Mouse (Mus musculus): ENCODE data around the gene Tmem107. TPM values are rescaled to one million over a fixed set of nuclear protein-coding genes. Genes with fewer than 3 reads are reported as not detected.

Tmem107 gene
- polyA plus RNA-seq, 1 experiment from 2014 or later: 60.8 TPM

- Histone ChIP-seq H3K9me3 (replicated peaks; ENCODE audit: low read length) (no peaks in the 10 kb centered on the region), H3K4me1 (replicated peaks; ENCODE audit: insufficient read depth, low read length) (peaks cover 8% of the 10 kb centered on the region), H3K27me3 (ENCODE audit: insufficient read depth, low read length) (no peaks in the 10 kb centered on the region), H3K4me2 (ENCODE audit: low read length) (no peak overlapping the region), H3K27ac (no peak overlapping the region), H3K9ac (ENCODE audit: low read depth, low read length) (no peak overlapping the region), H3K4me3 (replicated peaks; ENCODE audit: low read depth, low read length) (no peak overlapping the region), H3K36me3 (ENCODE audit: insufficient read depth, low read length) (0 out of 2 replicates have a peak, but pooled peaks cover 14% of the 10 kb centered on the region)
- TF ChIP-seq CTCF (IDR thresholded peaks at IDR 0.05; ENCODE audit: low read depth): no peak
- DNase-seq (ENCODE audit: low spot score) (no peak), ATAC-seq (replicated peaks; ENCODE audit: low FRiP score, low read depth) (no peak)
- 69% methylated on average over 3 of the region's 3 CpGs for WGBS
These were observed 16.8 kb upstream of the Tmem107 start for GRCm38 (mm10) chr11:69053848-69054247.

DNA sequence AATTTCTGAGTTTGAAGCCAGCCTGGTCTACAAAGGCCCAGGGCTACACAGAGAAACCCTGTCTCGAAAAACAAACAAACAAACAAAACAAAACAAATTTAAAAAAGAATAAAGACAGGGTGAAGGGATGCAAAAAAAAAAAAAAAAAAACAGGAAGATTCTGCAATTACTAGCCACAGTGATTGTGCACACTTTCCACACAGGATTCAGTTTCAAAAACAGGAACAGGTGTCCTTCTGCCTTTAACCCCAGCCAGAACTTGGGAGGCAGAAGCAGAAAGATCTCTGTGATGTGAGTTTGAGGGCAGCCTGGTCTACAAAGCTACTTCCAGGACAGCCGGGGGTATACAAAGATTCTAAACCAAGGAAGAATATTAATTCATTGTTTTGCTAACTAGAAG lies 12.3 kb upstream of the Tmem107 start:
- peak overlapping the region; percentile 89 for H3K27ac ChIP-seq
- ATAC-seq (replicated peaks; ENCODE audit: low FRiP score, low read depth): no peak
- DNase-seq (ENCODE audit: low spot score): no peak
- peak overlapping the region; percentile 82 for H3K4me3 ChIP-seq (replicated peaks; ENCODE audit: low read depth, low read length)
- H3K36me3 ChIP-seq (ENCODE audit: insufficient read depth, low read length): no peaks in the 10 kb centered on the region
- no peak for TF ChIP-seq CTCF (IDR thresholded peaks at IDR 0.05; ENCODE audit: low read depth)
- no peaks in the 10 kb centered on the region for H3K9me3 ChIP-seq (replicated peaks; ENCODE audit: low read length)
- H3K4me1 ChIP-seq (replicated peaks; ENCODE audit: insufficient read depth, low read length): peaks cover 20% of the 10 kb centered on the region
- H3K9ac ChIP-seq (ENCODE audit: low read depth, low read length): peak overlapping the region; percentile 94; the same call in 1 of the 2 replicates
- no peaks in the 10 kb centered on the region for H3K27me3 ChIP-seq (ENCODE audit: insufficient read depth, low read length)
- H3K4me2 ChIP-seq (ENCODE audit: low read length): peak overlapping the region; percentile 62
- 76% methylated on average over 2 of the region's 2 CpGs for whole genome bisulfite sequencing

DNA sequence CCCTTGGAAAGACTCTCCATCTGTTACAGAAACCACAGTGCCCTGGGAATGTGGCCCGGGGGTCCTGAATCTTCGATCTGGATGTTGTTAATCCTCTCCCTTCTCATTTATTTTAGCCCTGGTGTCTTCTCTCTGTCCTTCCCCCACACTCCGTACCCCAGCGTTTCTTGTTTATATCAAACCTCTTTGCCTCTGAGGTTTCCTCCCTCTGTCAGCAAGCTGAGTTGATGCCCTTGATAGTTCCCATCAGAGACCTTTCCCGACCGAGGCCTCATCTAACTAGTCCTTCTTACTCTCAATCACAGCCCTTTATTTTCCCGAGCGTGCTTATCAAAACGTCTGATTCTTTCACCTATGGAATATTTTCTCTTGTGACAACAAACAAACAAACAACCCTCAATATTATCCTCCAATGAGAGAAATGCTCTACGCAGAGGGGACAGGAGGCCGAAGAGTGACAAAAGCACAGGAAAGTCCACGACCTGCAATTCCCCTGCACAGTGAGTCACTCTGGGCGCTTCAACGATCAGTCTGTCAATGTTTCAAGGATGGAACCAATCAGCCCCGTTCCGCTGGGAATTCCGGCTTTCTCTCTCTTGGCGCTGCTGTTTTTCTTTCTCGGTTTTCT lies 11.8 kb upstream of the Tmem107 start:
- H3K27ac ChIP-seq: peak overlapping the region; percentile 89
- H3K4me1 ChIP-seq (replicated peaks; ENCODE audit: insufficient read depth, low read length): peaks cover 20% of the 10 kb centered on the region
- peak overlapping the region; percentile 62 for H3K4me2 ChIP-seq (ENCODE audit: low read length)
- no peak for TF ChIP-seq CTCF (IDR thresholded peaks at IDR 0.05; ENCODE audit: low read depth)
- H3K9ac ChIP-seq (ENCODE audit: low read depth, low read length): peak overlapping the region; percentile 94
- H3K27me3 ChIP-seq (ENCODE audit: insufficient read depth, low read length): no peaks in the 10 kb centered on the region
- WGBS: under 1% methylated on average over 19 of the region's 19 CpGs
- H3K9me3 ChIP-seq (replicated peaks; ENCODE audit: low read length): no peaks in the 10 kb centered on the region
- DNase-seq (ENCODE audit: low spot score): no peak
- peak overlapping the region; percentile 82 for H3K4me3 ChIP-seq (replicated peaks; ENCODE audit: low read depth, low read length)
- ATAC-seq (replicated peaks; ENCODE audit: low FRiP score, low read depth): peak; percentile 16; the same call in 1 of the 2 replicates
- no peaks in the 10 kb centered on the region for H3K36me3 ChIP-seq (ENCODE audit: insufficient read depth, low read length)

GRCm38 (mm10) chr11:69059357-69059974 lies 11.1 kb upstream of the Tmem107 start, which contains the start of gene Borcs6:
Gene Borcs6, plus strand, starts transcription at chr11:69059717.
- no peaks in the 10 kb centered on the region for H3K27me3 ChIP-seq (ENCODE audit: insufficient read depth, low read length)
- H3K36me3 ChIP-seq (ENCODE audit: insufficient read depth, low read length): no peaks in the 10 kb centered on the region
- peak within 1 kb of the TSS; percentile 94 for H3K9ac ChIP-seq (ENCODE audit: low read depth, low read length)
- H3K4me1 ChIP-seq (replicated peaks; ENCODE audit: insufficient read depth, low read length): peaks cover 23% of the 10 kb centered on the region
- H3K4me3 ChIP-seq (replicated peaks; ENCODE audit: low read depth, low read length): peak within 1 kb of the TSS; percentile 82
- peak within 1 kb of the TSS; percentile 96 for H3K4me2 ChIP-seq (ENCODE audit: low read length)
- under 1% methylated on average over 64 of the region's 64 CpGs for WGBS
- TF ChIP-seq CTCF (IDR thresholded peaks at IDR 0.05; ENCODE audit: low read depth): no peak
- peak within 1 kb of the TSS; percentile 96 for H3K27ac ChIP-seq
- DNase-seq (ENCODE audit: low spot score) (peak; percentile 99), ATAC-seq (replicated peaks; ENCODE audit: low FRiP score, low read depth) (peak; percentile 92)
- H3K9me3 ChIP-seq (replicated peaks; ENCODE audit: low read length): no peaks in the 10 kb centered on the region

DNA sequence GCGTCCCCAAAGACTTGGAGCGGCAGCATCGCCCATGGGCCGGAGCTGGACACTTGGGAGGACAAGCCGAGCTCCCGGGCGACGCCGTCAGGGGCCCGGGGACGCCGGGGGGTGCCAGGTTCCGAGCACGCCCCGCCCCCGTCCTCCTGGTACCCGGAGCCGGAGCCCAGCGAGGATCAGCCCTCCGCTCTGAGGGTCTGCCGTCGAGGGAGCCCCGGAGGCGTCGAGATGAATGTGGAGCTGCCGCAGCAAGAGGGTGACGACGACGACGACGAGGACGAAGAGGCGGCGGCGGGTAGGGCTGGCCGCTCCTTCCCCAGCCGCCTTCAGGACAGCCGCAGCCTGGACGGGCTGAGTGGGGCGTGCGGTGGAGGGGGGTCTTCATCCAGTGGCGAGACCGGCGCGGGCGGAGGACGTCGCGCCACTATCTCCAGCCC lies 10.6 kb upstream of the Tmem107 start:
- Histone ChIP-seq H3K4me2 (ENCODE audit: low read length) (peak overlapping the region; percentile 96), H3K4me3 (replicated peaks; ENCODE audit: low read depth, low read length) (peak overlapping the region; percentile 82), H3K36me3 (ENCODE audit: insufficient read depth, low read length) (no peaks in the 10 kb centered on the region), H3K4me1 (replicated peaks; ENCODE audit: insufficient read depth, low read length) (peaks cover 25% of the 10 kb centered on the region), H3K9me3 (replicated peaks; ENCODE audit: low read length) (no peaks in the 10 kb centered on the region), H3K27ac (peak overlapping the region; percentile 96), H3K27me3 (ENCODE audit: insufficient read depth, low read length) (no peaks in the 10 kb centered on the region), H3K9ac (ENCODE audit: low read depth, low read length) (peak overlapping the region; percentile 94)
- under 1% methylated on average over 44 of the region's 49 CpGs for WGBS
- DNase-seq (ENCODE audit: low spot score): no peak
- peak; percentile 11 for ATAC-seq (replicated peaks; ENCODE audit: low FRiP score, low read depth)
- no peak for TF ChIP-seq CTCF (IDR thresholded peaks at IDR 0.05; ENCODE audit: low read depth)

DNA sequence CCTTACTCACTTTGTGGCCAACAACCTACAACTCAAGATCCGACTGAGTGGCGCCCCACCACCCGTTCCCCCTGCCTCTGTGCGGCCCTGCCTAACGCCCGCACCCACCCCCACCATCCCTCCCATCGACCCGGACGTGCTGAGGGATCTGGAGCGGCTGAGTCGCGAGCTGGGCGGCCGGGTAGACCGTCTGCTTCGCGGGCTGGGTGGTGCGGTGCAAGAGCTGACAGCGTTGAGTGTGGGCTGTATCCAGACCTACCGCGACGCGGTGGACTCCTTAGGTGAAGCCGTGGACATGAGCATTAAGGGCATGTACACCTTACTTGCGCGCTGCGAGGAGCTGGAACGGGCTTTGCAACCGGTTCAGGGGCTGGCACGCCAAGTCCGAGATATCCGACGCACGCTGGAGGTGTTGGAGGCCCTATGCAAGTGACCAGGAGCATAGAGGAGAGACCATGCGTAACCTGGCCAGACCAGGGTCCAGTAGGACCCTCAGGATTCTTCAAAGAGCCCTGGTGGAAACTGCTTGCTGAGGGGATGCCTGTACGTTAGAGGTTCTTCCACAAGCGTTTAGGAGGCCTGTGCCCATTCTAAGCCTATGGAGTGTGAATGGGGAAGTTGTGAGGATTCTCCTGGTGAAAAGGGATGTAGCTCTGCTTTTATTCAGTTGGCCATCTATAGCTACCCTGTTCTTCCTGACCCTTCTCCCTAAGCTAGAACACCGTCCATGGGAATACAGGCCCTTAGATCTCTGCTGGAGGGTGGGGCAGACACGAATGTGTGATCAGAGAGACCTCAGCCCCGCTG lies 10.0 kb upstream of the Tmem107 start:
- H3K4me3 ChIP-seq (replicated peaks; ENCODE audit: low read depth, low read length): peak overlapping the region; percentile 82
- 1% methylated on average over 40 of the region's 40 CpGs for WGBS
- no peaks in the 10 kb centered on the region for H3K9me3 ChIP-seq (replicated peaks; ENCODE audit: low read length)
- TF ChIP-seq CTCF (IDR thresholded peaks at IDR 0.05; ENCODE audit: low read depth): no peak
- peak overlapping the region; percentile 96 for H3K27ac ChIP-seq
- no peak; the same call in 1 of the 2 replicates for ATAC-seq (replicated peaks; ENCODE audit: low FRiP score, low read depth)
- H3K36me3 ChIP-seq (ENCODE audit: insufficient read depth, low read length): no peaks in the 10 kb centered on the region
- peaks cover 25% of the 10 kb centered on the region for H3K4me1 ChIP-seq (replicated peaks; ENCODE audit: insufficient read depth, low read length)
- H3K4me2 ChIP-seq (ENCODE audit: low read length): peak overlapping the region; percentile 96
- H3K27me3 ChIP-seq (ENCODE audit: insufficient read depth, low read length): no peaks in the 10 kb centered on the region
- DNase-seq (ENCODE audit: low spot score): no peak
- peak overlapping the region; percentile 94 for H3K9ac ChIP-seq (ENCODE audit: low read depth, low read length)
